Mouse (Mus musculus): Measurements from ENCODE around the gene Pitx1.

DNA sequence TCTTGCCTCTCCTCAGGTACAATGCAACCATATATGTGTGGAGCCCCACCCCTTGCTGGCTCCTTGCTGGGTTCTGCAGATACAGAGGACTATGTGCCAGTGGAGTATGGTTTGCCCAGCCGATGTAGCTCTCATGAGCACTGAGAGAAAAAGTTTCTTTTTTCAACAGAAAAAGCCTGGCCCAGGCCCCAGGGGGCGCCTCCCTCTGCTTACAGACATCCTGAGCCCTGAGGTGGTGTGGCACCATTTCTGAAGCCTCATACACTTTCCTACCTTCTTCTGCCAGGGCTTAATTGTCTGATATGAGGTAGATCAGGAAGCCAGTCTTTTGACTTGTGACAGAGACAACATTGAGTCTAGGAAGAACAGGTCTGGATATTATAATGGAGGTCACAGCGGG is 16.2 kb upstream of the Pitx1 start:
- no peak for TF ChIP-seq CTCF (IDR thresholded peaks at IDR 0.05)
- no peak for TF ChIP-seq EP300 (IDR thresholded peaks at IDR 0.05)
